Mouse (Mus musculus) embryonic fibroblast, embryonic 13.5 days (primary cell): ENCODE results near the gene Larp4b. TPM values are rescaled to one million over a fixed set of nuclear protein-coding genes. Genes with fewer than 3 reads are reported as not detected.

Source experiments
- H3K27ac ChIP-seq: 2 replicates; pipeline ENCODE4 v1.5.1; 2012; ENCODE audit warnings: low read length, control low read depth, inconsistent platforms; ENCODE audit not compliant: insufficient read depth
- H3K4me1 ChIP-seq: 2 replicates; pipeline ENCODE4 v1.6.1; 2011; ENCODE audit warnings: low read length; ENCODE audit not compliant: control insufficient read depth, insufficient read depth
- H3K4me3 ChIP-seq: 2 replicates; pipeline ENCODE4 v1.5.1; 2011; ENCODE audit warnings: mild to moderate bottlenecking, control low read depth, low read length; ENCODE audit not compliant: insufficient read depth
- CTCF ChIP-seq: IDR thresholded peaks from 2 replicates; pipeline ENCODE4 v1.5.1; 2011; ENCODE audit warnings: mild to moderate bottlenecking, control low read depth, low read length, moderate library complexity, borderline replicate concordance; ENCODE audit not compliant: insufficient read depth
- POLR2A ChIP-seq: IDR thresholded peaks from 2 replicates; pipeline ENCODE4 v1.6.1; 2011; ENCODE audit warnings: low read depth, mild to moderate bottlenecking, control low read depth, low read length, moderate library complexity
- polyA plus RNA-seq: library from polyadenylated mRNA; stranded (reverse); fragments of >200 nt; gene quantifications from 2 replicates; pipeline ENCODE4 v1.2.4, GENCODE M21; 2011; ENCODE audit warnings: low read depth; ENCODE audit not compliant: missing spikeins, insufficient read length

The Larp4b gene
- polyA plus RNA-seq, 1 experiment: 54.6 TPM

- Histone ChIP-seq H3K4me1 (peaks cover 6% of the 10 kb centered on the region), H3K4me3 (no peak overlapping the region), H3K27ac (no peak overlapping the region)
- TF ChIP-seq POLR2A (no peak), CTCF (no peak)
These were observed 93.5 kb downstream of the Larp4b start for GRCm38 (mm10) chr13:9187156-9187555.

GRCm38 (mm10) chr13:9187566-9188530 lies 94.2 kb downstream of the Larp4b start:
- TF ChIP-seq CTCF (no peak), POLR2A (no peak)
- Histone ChIP-seq H3K4me1 (peaks cover 6% of the 10 kb centered on the region), H3K27ac (no peak overlapping the region), H3K4me3 (no peak overlapping the region)

- Histone ChIP-seq H3K27ac (no peak overlapping the region), H3K4me1 (peaks cover 6% of the 10 kb centered on the region), H3K4me3 (no peak overlapping the region)
- TF ChIP-seq CTCF: no peak
These were observed 95.8 kb downstream of the Larp4b start for GRCm38 (mm10) chr13:9189481-9189880.

- peaks cover 6% of the 10 kb centered on the region for H3K4me1 ChIP-seq
- peak overlapping the region; percentile 67 for H3K27ac ChIP-seq
- H3K4me3 ChIP-seq: no peak overlapping the region
- peak; percentile 39; the same call in 1 of the 2 replicates for TF ChIP-seq POLR2A
- TF ChIP-seq CTCF: no peak
These were observed 97.8 kb downstream of the Larp4b start for GRCm38 (mm10) chr13:9191172-9192140.

GRCm38 (mm10) chr13:9192797-9193330 lies 99.2 kb downstream of the Larp4b start:
- TF ChIP-seq CTCF (no peak), POLR2A (no peak)
- Histone ChIP-seq H3K27ac (no peak overlapping the region), H3K4me1 (peaks cover 6% of the 10 kb centered on the region), H3K4me3 (no peak overlapping the region)

- no peak for TF ChIP-seq POLR2A
- no peak for TF ChIP-seq CTCF
- H3K4me3 ChIP-seq: no peak overlapping the region
- peaks cover 6% of the 10 kb centered on the region for H3K4me1 ChIP-seq
- H3K27ac ChIP-seq: no peak overlapping the region
These were observed 101.0 kb downstream of the Larp4b start for GRCm38 (mm10) chr13:9194656-9195055.

GRCm38 (mm10) chr13:9195565-9195964 lies 101.9 kb downstream of the Larp4b start:
- H3K27ac ChIP-seq: no peak overlapping the region
- no peak overlapping the region for H3K4me3 ChIP-seq
- peaks cover 6% of the 10 kb centered on the region for H3K4me1 ChIP-seq
- TF ChIP-seq CTCF (no peak), POLR2A (no peak)

GRCm38 (mm10) chr13:9198106-9198505 lies 104.4 kb downstream of the Larp4b start:
- TF ChIP-seq POLR2A: no peak
- no peak for TF ChIP-seq CTCF
- no peaks in the 10 kb centered on the region for H3K4me1 ChIP-seq
- no peak overlapping the region for H3K27ac ChIP-seq
- no peak overlapping the region for H3K4me3 ChIP-seq

- Histone ChIP-seq H3K27ac (no peak overlapping the region), H3K4me3 (no peak overlapping the region), H3K4me1 (no peaks in the 10 kb centered on the region)
- no peak for TF ChIP-seq CTCF
- TF ChIP-seq POLR2A: no peak
These were observed 105.2 kb downstream of the Larp4b start for GRCm38 (mm10) chr13:9198728-9199464.
